Mouse (Mus musculus) embryonic fibroblast, embryonic 13.5 days (primary cell): ENCODE results near the gene Rps6ka5.

Experiments used
- CTCF ChIP-seq: IDR thresholded peaks from 2 replicates; pipeline ENCODE4 v1.5.1; 2011; ENCODE audit warnings: mild to moderate bottlenecking, control low read depth, low read length, moderate library complexity, borderline replicate concordance; ENCODE audit not compliant: insufficient read depth
- POLR2A ChIP-seq: IDR thresholded peaks from 2 replicates; pipeline ENCODE4 v1.6.1; 2011; ENCODE audit warnings: low read depth, mild to moderate bottlenecking, control low read depth, low read length, moderate library complexity

- TF ChIP-seq CTCF (no peak), POLR2A (no peak)
Observed at GRCm38 (mm10) chr12:100537091-100537490, 189.7 kb downstream of the Rps6ka5 start.
